Mouse (Mus musculus) cerebellum, postnatal 25 days (tissue): ENCODE results near the gene Wdr18.

ENCODE experiments used
- DNase-seq, 2 experiments: peaks; one replicate each; pipeline ENCODE4 v3.0.0; 2021; ENCODE audit warnings: mixed read lengths in 2 of 2

Gene Wdr18

DNA sequence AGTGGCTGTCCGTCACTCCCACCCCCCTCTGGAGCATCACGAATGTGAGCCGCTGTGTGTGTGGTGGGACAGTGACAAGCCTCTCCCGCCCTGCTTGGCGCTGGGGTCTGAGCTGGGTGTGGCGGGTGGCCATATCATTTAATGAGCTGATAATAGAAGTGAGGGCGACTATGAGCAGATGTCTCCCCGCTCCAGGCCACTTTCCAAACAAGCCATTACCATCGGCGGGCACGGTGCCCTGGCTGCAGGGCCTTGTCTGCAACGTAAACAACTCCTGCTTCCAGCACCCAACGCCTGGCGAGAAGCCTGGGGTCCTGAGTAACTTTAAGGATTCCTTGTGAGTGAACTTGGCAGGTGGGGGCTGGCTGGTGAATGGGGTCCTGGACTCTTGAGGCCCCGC lies 37.9 kb downstream of the Wdr18 start:
- DNase-seq, result peak; percentile 70 to 80

DNA sequence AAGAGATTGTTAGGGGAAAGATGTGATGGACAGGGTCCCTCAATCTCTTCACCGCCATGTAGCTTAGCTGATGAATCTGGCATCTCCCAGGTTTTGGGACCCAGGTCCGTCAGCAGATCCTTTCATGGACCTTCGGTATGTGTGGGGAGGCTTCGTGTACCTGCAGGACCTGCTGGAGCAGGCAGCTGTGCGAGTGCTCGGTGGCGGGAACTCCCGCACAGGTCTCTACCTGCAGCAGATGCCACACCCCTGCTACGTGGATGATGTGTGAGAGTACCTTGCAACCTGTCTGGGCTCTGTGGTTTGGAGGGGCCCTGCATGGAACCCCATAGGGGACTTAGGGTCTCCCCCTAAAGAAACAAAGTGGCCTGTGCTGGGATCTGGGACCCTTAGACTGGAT lies 42.0 kb downstream of the Wdr18 start:
- no peak for DNase-seq

- peak in 1 of 2 experiments; percentile 33 for DNase-seq
Observed at GRCm38 (mm10) chr10:80002829-80003228, 42.9 kb downstream of the Wdr18 start.

DNA sequence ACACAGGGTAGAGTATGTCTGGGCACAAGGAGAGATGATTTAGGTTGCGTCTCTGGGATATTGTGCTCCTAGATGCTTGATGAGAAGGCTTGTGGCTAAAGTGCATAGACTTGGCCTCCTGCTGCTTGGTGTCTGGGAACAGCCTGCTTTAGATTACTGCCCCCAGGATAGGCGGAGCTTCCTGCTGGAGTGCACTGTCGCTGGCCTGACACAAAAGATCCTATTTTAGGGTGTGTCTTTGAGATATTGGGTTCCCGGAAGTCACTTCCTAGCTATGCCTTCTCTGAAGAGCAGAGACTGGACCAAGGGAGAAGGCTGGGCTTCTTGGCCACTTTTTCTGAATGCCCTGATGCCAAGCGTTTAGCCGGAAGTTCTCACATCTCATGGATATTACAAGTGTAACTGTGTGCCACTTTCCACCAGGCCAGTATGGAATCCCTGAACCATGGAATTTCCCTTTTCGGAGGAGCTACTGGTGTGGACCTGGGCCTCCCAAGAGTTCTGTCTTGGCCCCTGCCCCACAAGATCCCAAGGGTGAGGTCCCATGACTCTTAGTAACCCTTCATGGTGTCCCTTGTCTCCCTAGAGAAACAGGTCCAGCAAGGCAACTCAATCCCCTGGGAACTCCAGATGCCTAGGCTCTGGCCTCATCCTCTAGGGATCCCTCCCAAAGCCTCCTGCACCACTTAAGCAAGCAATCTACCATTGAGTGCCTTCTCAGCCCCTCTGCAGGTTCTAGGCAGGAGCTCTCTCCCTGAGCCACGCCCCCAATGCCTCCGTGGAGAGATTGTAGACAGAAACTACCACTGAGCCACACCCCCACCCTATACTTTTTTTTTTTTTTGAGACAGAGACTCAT lies 43.7 kb downstream of the Wdr18 start:
- DNase-seq, result no peak

DNA sequence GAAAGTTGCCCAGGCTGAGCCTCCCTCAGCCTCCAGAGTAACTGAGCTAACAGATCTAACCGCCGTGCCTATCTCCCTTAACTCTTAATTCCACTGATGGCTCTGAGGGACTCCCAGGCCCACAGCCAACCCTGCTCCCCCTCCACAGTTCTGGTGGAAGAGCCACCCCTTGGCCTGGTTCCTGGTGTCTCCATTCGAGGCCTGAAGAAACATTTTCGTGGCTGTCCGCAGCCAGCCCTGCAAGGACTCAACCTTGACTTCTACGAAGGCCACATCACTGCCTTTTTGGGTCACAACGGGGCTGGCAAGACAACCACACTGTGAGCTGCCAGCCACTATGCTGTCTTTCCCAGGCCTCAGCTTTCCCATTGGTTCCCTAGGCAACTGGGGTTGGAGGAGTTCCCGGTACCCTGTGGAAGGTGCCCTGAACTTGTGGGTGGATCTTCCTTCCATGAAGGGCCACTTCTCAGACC lies 44.3 kb downstream of the Wdr18 start:
- DNase-seq, result no peak

- DNase-seq, result no peak
Observed at GRCm38 (mm10) chr10:80011740-80012139, 51.8 kb downstream of the Wdr18 start.

DNA sequence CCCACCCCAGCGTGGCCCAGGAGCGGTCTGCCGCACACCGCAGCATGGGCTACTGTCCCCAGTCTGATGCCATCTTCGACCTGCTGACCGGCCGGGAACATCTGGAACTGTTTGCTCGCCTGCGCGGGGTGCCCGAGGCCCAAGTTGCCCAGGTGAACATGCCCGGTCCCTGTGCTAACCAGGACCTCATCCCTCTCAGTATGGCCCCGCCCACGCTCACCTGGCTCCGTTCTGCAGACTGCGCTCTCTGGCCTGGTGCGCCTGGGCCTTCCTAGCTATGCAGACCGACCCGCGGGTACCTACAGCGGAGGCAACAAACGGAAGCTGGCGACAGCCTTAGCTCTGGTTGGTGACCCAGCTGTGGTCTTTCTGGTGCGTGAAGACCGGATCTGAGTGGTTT lies 53.7 kb downstream of the Wdr18 start:
- no peak for DNase-seq

GRCm38 (mm10) chr10:80014484-80015290 lies 54.7 kb downstream of the Wdr18 start:
- DNase-seq, result no peak

DNA sequence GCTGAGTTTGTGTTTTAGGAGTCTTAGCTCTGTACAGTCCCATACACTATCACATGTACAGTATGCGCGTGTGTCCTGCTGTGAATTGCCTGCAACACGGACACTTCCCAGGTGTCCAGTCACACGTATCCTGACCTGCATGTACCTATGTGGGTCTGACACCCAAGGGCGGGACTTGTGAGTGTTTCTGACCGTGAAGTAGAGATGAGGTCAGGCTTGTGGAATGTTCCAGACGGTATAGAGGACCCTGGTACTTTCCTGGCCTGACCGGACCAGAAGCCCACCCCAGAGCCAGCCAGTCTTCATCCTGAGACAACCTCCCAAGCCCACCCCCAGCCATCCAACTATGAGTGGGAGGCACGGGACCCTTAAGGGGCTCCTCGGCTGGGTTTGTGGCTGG lies 55.6 kb downstream of the Wdr18 start:
- DNase-seq, result no peak

GRCm38 (mm10) chr10:80016511-80016910 lies 56.6 kb downstream of the Wdr18 start, which contains the start of gene Arhgap45:
Gene Arhgap45, plus strand, starts transcription at chr10:80016653.
- no peak for DNase-seq

- no peak for DNase-seq
Observed at GRCm38 (mm10) chr10:80016931-80017330, 57.0 kb downstream of the Wdr18 start.

- no peak for DNase-seq
Observed at GRCm38 (mm10) chr10:80017361-80017760, 57.4 kb downstream of the Wdr18 start.

DNA sequence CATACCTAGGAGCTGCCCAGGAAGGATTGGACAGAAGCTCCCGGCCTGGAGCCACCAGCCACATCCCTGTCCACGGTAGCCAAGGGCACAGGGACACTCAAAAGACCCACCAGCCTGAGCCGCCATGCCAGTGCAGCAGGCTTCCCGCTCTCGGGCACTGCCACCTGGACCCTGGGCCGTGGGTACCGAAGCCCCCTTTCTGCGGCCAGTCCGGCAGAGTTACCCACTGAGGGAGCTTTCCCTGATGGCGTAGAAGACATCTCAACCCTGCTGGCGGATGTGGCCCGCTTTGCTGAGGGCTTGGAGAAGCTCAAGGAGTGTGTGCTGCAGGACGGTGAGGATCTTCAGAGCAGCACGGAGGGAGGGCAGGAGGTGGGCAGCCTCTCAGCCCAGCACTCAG lies 57.8 kb downstream of the Wdr18 start:
- DNase-seq, result no peak

- DNase-seq, result no peak
Observed at GRCm38 (mm10) chr10:80018739-80019297, 58.9 kb downstream of the Wdr18 start.

GRCm38 (mm10) chr10:80019471-80020131 lies 59.6 kb downstream of the Wdr18 start:
- no peak for DNase-seq
